Mouse (Mus musculus) NIH3T3 (cell line): Measurements from ENCODE around the gene Camkmt.

Experiments used
- DNase-seq: peaks from one replicate; pipeline ENCODE4 v3.0.0-alpha.2; 2012; ENCODE audit warnings: low read depth

The Camkmt gene

GRCm38 (mm10) chr17:85170541-85171255, 80.3 kb downstream of the Camkmt start:
- no peak for DNase-seq

- no peak for DNase-seq
Observed at GRCm38 (mm10) chr17:85171951-85172350, 81.6 kb downstream of the Camkmt start.

- no peak for DNase-seq
Observed at GRCm38 (mm10) chr17:85177231-85177630, 86.9 kb downstream of the Camkmt start.

- no peak for DNase-seq
Observed at GRCm38 (mm10) chr17:85180471-85181060, 90.2 kb downstream of the Camkmt start.

GRCm38 (mm10) chr17:85189227-85190127, 99.1 kb downstream of the Camkmt start:
- DNase-seq = peak; percentile 94

- no peak for DNase-seq
Observed at GRCm38 (mm10) chr17:85190128-85190435, 99.7 kb downstream of the Camkmt start.

GRCm38 (mm10) chr17:85193294-85193693, 102.9 kb downstream of the Camkmt start:
- no peak for DNase-seq

GRCm38 (mm10) chr17:85198781-85199180, 108.4 kb downstream of the Camkmt start:
- DNase-seq = no peak

GRCm38 (mm10) chr17:85199321-85199720, 109.0 kb downstream of the Camkmt start:
- DNase-seq = no peak

GRCm38 (mm10) chr17:85218054-85218453, 127.7 kb downstream of the Camkmt start:
- DNase-seq = no peak

GRCm38 (mm10) chr17:85242109-85242508, 151.8 kb downstream of the Camkmt start:
- no peak for DNase-seq

- no peak for DNase-seq
Observed at GRCm38 (mm10) chr17:85248962-85249361, 158.6 kb downstream of the Camkmt start.

GRCm38 (mm10) chr17:85249744-85250143, 159.4 kb downstream of the Camkmt start:
- no peak for DNase-seq

- DNase-seq = no peak
Observed at GRCm38 (mm10) chr17:85256930-85257329, 166.6 kb downstream of the Camkmt start.

GRCm38 (mm10) chr17:85257348-85257747, 167.0 kb downstream of the Camkmt start:
- no peak for DNase-seq

GRCm38 (mm10) chr17:85258703-85259341, 168.5 kb downstream of the Camkmt start:
- no peak for DNase-seq

GRCm38 (mm10) chr17:85266831-85267422, 176.6 kb downstream of the Camkmt start:
- DNase-seq = no peak

- DNase-seq = no peak
Observed at GRCm38 (mm10) chr17:85271466-85272175, 181.3 kb downstream of the Camkmt start.

- no peak for DNase-seq
Observed at GRCm38 (mm10) chr17:85279720-85280119, 189.4 kb downstream of the Camkmt start.

GRCm38 (mm10) chr17:85282447-85282846, 192.1 kb downstream of the Camkmt start:
- no peak for DNase-seq

GRCm38 (mm10) chr17:85291154-85291553, 200.8 kb downstream of the Camkmt start:
- no peak for DNase-seq
